Mouse (Mus musculus) Patski (cell line): ENCODE results near the gene Ccdc162. TPM values are rescaled to one million over a fixed set of nuclear protein-coding genes. Genes with fewer than 3 reads are reported as not detected.
A peak's percentile ranks its signal among the peaks of the same experiment; 100 is the strongest.

Experiments
- ATAC-seq: fragments of 100-300 bp; one replicate; pipeline ENCODE4 v1.8.0; 2021
- CTCF ChIA-PET: fragments of 350-600 bp; sonication (Branson Sonifier 250); formaldehyde crosslinking; loops from one replicate; lab custom pipeline; 2022; ENCODE audit warnings: inconsistent platforms; lab: Charles Lee
- POLR2A ChIA-PET: fragments of 350-600 bp; sonication (Branson Sonifier 250); formaldehyde crosslinking; loops from one replicate; lab custom pipeline; 2022; ENCODE audit warnings: antibody characterized with exemption, inconsistent platforms; lab: Charles Lee
- DNase-seq: peaks from one replicate; pipeline ENCODE4 v3.0.0-alpha.2; 2011; ENCODE audit warnings: low read depth, low spot score
- H3K27me3 ChIP-seq: fragments of 371-371 bp; one replicate; pipeline ENCODE4 v1.5.1; 2021
- CTCF ChIP-seq: fragments of 100-300 bp; IDR thresholded peaks from one replicate; pipeline ENCODE4 v1.5.1; 2021
- in situ Hi-C: fragments of 300-500 bp; cut with MboI; formaldehyde crosslinking; loops from 3 replicates; pipeline ENCODE4 v1.11.1; 2018; ENCODE audit warnings: low pct_unique_long_range_greater_than_20kb, mixed read lengths
- polyA plus RNA-seq: library from polyadenylated mRNA; unstranded; gene quantifications from one replicate; pipeline ENCODE4 v1.2.3, GENCODE M21; 2021

Gene Ccdc162
- polyA plus RNA-seq, 1 experiment from 2014 or later, result 1.7 TPM

- no peak for TF ChIP-seq CTCF
- in situ Hi-C loops, result loop anchor here (10.0 kb wide), 2 partner anchors 275 to 395 kb away; partner anchors contain the start of genes Ak9 and Fig4
- ChIA-PET POLR2A (no interaction called here), CTCF (no interaction called here)
- H3K27me3 ChIP-seq, result peaks cover 3% of the 10 kb centered on the region
- DNase-seq (no peak), ATAC-seq (no peak)
Measured at GRCm38 (mm10) chr10:41699669-41700068, 16.8 kb downstream of the Ccdc162 start.

GRCm38 (mm10) chr10:41697040-41697439 is 19.4 kb downstream of the Ccdc162 start:
- ATAC-seq (no peak), DNase-seq (no peak)
- in situ Hi-C loops, result loop anchor here (10.0 kb wide), 2 partner anchors 278 to 392 kb away; partner anchors contain the start of genes Ak9 and Fig4
- TF ChIP-seq CTCF, result no peak
- ChIA-PET CTCF (no interaction called here), POLR2A (no interaction called here)
- H3K27me3 ChIP-seq, result no peaks in the 10 kb centered on the region

- H3K27me3 ChIP-seq, result no peaks in the 10 kb centered on the region
- CTCF ChIA-PET, result interaction anchor here (1.0 to 4.8 kb wide), 10 partner anchors 8 to 603 kb away, joined by 3 to 50 read pairs (median 5); partner anchors contain the start of gene Cd164
- POLR2A ChIA-PET, result no interaction called here
- in situ Hi-C loops, result loop anchor here (5.0 to 10.0 kb wide), 3 partner anchors 284 to 606 kb away; partner anchors contain the start of genes Ak9 and Fig4
- no peak for ATAC-seq
- peak; percentile 45 for TF ChIP-seq CTCF
- DNase-seq, result no peak
Measured at GRCm38 (mm10) chr10:41690978-41691377, 25.5 kb downstream of the Ccdc162 start.

GRCm38 (mm10) chr10:41689941-41690887 is 26.2 kb downstream of the Ccdc162 start:
- ChIA-PET POLR2A (interaction anchor here (0.5 to 0.6 kb wide), 2 partner anchors 76 to 585 kb away, joined by 3 to 7 read pairs; no protein-coding TSS in a partner anchor), CTCF (interaction anchor here (0.8 to 4.8 kb wide), 18 partner anchors 8 to 604 kb away, joined by 3 to 50 read pairs (median 4); partner anchors contain the start of genes Ak9 and Cd164)
- in situ Hi-C loops, result loop anchor here (5.0 to 10.0 kb wide), 4 partner anchors 285 to 685 kb away; partner anchors contain the start of genes Ak9 and Fig4
- peak; percentile 24 for DNase-seq
- H3K27me3 ChIP-seq, result no peaks in the 10 kb centered on the region
- peak; percentile 95 for TF ChIP-seq CTCF
- ATAC-seq, result no peak

GRCm38 (mm10) chr10:41684548-41684996 is 31.9 kb downstream of the Ccdc162 start:
- POLR2A ChIA-PET, result no interaction called here
- ATAC-seq (peak; percentile 76), DNase-seq (peak; percentile 46)
- in situ Hi-C loops, result loop anchor here (5.0 to 10.0 kb wide), 2 partner anchors 167 to 680 kb away; partner anchors contain the start of gene Cd164
- CTCF ChIA-PET, result no interaction called here
- peak; percentile 48 for TF ChIP-seq CTCF
- H3K27me3 ChIP-seq, result no peaks in the 10 kb centered on the region

GRCm38 (mm10) chr10:41682546-41683393 is 33.7 kb downstream of the Ccdc162 start:
- ChIA-PET CTCF (interaction anchor here (0.7 to 2.0 kb wide), 14 partner anchors 8 to 176 kb away, joined by 3 to 35 read pairs (median 4); partner anchors contain the start of gene Cd164), POLR2A (interaction anchor here (0.6 to 1.6 kb wide), 2 partner anchors 164 to 165 kb away, joined by 3 to 8 read pairs; partner anchors contain the start of gene Cd164)
- ATAC-seq (peak; percentile 1), DNase-seq (peak; percentile 38)
- TF ChIP-seq CTCF, result peak; percentile 91
- in situ Hi-C loops, result loop anchor here (5.0 to 10.0 kb wide), 2 partner anchors 165 to 678 kb away; partner anchors contain the start of gene Cd164
- H3K27me3 ChIP-seq, result no peaks in the 10 kb centered on the region

GRCm38 (mm10) chr10:41678746-41679360 is 37.6 kb downstream of the Ccdc162 start:
- peak; percentile 87 for TF ChIP-seq CTCF
- CTCF ChIA-PET, result interaction anchor here (0.9 to 6.9 kb wide), 12 partner anchors 12 to 169 kb away, joined by 3 to 63 read pairs (median 3); partner anchors contain the start of gene Cd164
- in situ Hi-C loops, result no loop called here
- ATAC-seq (peak; percentile 37), DNase-seq (no peak)
- H3K27me3 ChIP-seq, result no peaks in the 10 kb centered on the region
- POLR2A ChIA-PET, result interaction anchor here (5.6 kb wide), 1 partner anchor 160 kb away, joined by 32 read pairs; the partner anchor contains the start of gene Cd164

GRCm38 (mm10) chr10:41677396-41677795 is 39.0 kb downstream of the Ccdc162 start:
- H3K27me3 ChIP-seq, result no peaks in the 10 kb centered on the region
- ATAC-seq, result no peak
- CTCF ChIA-PET, result interaction anchor here (6.9 kb wide), 1 partner anchor 159 kb away, joined by 63 read pairs; the partner anchor contains the start of gene Cd164
- TF ChIP-seq CTCF, result no peak
- in situ Hi-C loops, result no loop called here
- POLR2A ChIA-PET, result interaction anchor here (5.6 kb wide), 1 partner anchor 159 kb away, joined by 32 read pairs; the partner anchor contains the start of gene Cd164
- DNase-seq, result no peak

- in situ Hi-C loops, result no loop called here
- no peak for TF ChIP-seq CTCF
- POLR2A ChIA-PET, result interaction anchor here (0.7 to 5.6 kb wide), 2 partner anchors 32 to 158 kb away, joined by 3 to 32 read pairs; partner anchors contain the start of gene Cd164
- ATAC-seq (no peak), DNase-seq (no peak)
- no peaks in the 10 kb centered on the region for H3K27me3 ChIP-seq
- CTCF ChIA-PET, result interaction anchor here (0.7 to 6.9 kb wide), 3 partner anchors 10 to 171 kb away, joined by 3 to 63 read pairs (median 4); partner anchors contain the start of gene Cd164
Measured at GRCm38 (mm10) chr10:41676661-41677061, 39.8 kb downstream of the Ccdc162 start.
